Mouse (Mus musculus): ENCODE measurements at regions not wholly inside any gene's neighbourhood (a gene's known extent, or its start where the extent isn't known, plus 50 kb on each side); places are given as distances from the start of the nearest gene placed in this dataset.
A peak's percentile ranks its signal among the peaks of the same experiment; 100 is the strongest.

DNA sequence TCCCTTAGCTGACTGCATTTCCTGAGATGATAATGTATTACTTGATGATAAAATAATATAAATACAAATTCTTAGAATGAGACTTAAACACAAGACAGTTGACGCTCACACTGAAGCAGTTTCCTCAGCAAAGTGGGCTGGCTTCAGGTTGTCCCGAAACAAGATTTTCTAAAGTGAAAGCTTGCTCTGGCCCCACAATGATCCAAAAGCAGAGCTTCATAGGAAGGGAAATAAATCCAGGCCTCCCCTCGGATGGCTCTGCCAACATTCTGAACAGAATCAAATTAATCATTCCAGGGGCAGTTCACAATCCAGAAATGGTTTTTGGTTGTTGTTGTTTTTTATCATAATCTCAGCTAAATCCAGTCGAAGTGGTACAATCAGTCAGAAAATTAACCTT lies 96.0 kb upstream of the Efna5 start:
- no peak for DNase-seq
- no peaks in the 10 kb centered on the region for H3K27me3 ChIP-seq (ENCODE audit: control insufficient read depth, insufficient read depth, low read length)
- peaks cover 12% of the 10 kb centered on the region for H3K4me1 ChIP-seq (ENCODE audit: control insufficient read depth, insufficient read depth, low read length)
- H3K36me3 ChIP-seq (ENCODE audit: control insufficient read depth, insufficient read depth, low read length) = no peaks in the 10 kb centered on the region
- H3K4me2 ChIP-seq (ENCODE audit: low read length) = no peak overlapping the region
- H3K27ac ChIP-seq (replicated peaks; ENCODE audit: low read depth, low read length) = no peak overlapping the region
- no peak for ATAC-seq (ENCODE audit: low FRiP score, low TSS enrichment)
- H3K9ac ChIP-seq (replicated peaks; ENCODE audit: low read length) = no peak overlapping the region
- 74% methylated on average over 4 of the region's 4 CpGs for WGBS
- peaks cover 8% of the 10 kb centered on the region for H3K9me3 ChIP-seq (ENCODE audit: control insufficient read depth, low read length)
- no peak overlapping the region for H3K4me3 ChIP-seq (replicated peaks; ENCODE audit: low read depth, low read length)

DNA sequence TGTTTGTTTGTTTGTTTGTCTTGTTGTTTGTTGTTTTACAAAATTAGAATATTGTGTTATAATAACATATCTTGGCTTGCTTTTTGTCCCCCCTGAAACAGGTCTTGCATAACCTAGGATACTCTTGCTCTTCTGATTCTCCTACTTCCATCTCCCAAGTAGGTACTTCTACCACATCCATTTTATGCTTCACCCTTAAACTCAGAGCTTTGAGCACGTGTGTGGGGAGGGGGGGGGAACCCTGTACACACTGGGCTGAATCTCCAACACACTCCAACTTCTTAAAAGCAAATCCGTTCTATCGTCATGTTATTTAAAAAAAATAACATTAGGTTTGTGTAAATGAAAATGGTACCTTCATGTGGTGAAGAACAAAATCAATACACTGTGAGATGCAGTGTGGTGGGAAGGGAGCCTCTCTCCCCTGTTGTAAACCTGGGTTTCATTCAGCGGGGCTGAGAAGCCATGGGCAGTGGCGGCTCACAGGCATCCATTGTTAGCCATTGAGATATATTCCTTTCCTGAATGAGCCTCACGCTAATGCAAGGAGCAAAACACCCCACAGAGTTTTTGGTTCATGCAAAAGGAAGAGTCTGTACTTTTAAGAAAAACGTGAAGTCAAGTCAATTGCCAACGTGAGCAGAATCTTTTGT lies 93.6 kb upstream of the Efna5 start:
- WGBS = 34% methylated on average over 8 of the region's 8 CpGs
- no peaks in the 10 kb centered on the region for H3K27me3 ChIP-seq (ENCODE audit: control insufficient read depth, insufficient read depth, low read length)
- H3K4me3 ChIP-seq (replicated peaks; ENCODE audit: low read depth, low read length) = no peak overlapping the region
- DNase-seq = peak; percentile 26
- H3K9me3 ChIP-seq (ENCODE audit: control insufficient read depth, low read length) = peaks cover 13% of the 10 kb centered on the region
- H3K36me3 ChIP-seq (ENCODE audit: control insufficient read depth, insufficient read depth, low read length) = no peaks in the 10 kb centered on the region
- no peak overlapping the region for H3K4me2 ChIP-seq (ENCODE audit: low read length)
- no peak for ATAC-seq (ENCODE audit: low FRiP score, low TSS enrichment)
- no peak overlapping the region for H3K9ac ChIP-seq (replicated peaks; ENCODE audit: low read length)
- H3K27ac ChIP-seq (replicated peaks; ENCODE audit: low read depth, low read length) = no peak overlapping the region
- H3K4me1 ChIP-seq (ENCODE audit: control insufficient read depth, insufficient read depth, low read length) = peaks cover 12% of the 10 kb centered on the region

DNA sequence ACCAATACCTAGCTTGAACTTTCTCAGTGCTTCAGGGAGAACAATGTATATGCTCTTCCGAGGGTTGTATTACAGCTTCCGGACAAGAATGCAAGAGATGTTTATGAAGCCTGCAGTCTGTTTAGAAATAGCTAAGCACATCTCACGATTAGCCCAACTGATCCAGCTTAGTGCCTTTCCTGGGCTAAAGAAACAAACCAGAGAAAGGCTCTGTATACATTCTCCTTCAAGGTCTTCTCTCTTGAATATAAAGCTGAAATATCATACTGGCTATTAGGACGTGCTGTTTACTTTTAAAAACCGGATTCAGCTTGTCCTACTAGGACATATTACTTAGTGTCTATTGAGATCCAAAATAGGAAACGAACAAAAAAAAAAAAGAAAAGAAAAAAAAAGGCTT lies 87.9 kb upstream of the Efna5 start:
- ATAC-seq (ENCODE audit: low FRiP score, low TSS enrichment) = no peak
- no peak overlapping the region for H3K27ac ChIP-seq (replicated peaks; ENCODE audit: low read depth, low read length)

DNA sequence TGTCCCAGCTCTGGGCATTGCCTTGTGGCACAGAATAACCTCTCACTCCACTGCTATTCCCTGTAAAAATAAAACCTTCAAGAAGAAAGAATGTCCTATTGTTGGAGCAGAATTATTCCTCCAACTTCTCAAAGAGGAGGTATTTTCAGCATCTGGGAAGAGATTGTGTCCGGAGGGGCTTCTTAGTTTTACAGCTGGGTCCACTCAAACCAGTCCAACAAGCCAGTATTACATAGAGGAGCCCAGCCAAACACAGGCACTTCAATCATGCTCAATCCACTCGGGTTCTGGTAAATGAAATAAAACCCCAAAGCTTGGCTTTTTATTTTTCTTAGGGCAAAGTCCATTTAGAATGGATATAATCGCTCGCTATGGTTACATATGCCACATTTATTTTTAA lies 82.7 kb upstream of the Efna5 start:
- no peak for ATAC-seq (ENCODE audit: low FRiP score, low TSS enrichment)

More for the DNA sequence above, 87.9 kb upstream of the Efna5 start:
- Histone ChIP-seq H3K4me3 (replicated peaks; ENCODE audit: low read depth, low read length) (no peak overlapping the region), H3K27me3 (ENCODE audit: control insufficient read depth, insufficient read depth, low read length) (no peaks in the 10 kb centered on the region), H3K36me3 (ENCODE audit: control insufficient read depth, insufficient read depth, low read length) (no peaks in the 10 kb centered on the region), H3K4me1 (ENCODE audit: control insufficient read depth, insufficient read depth, low read length) (no peaks in the 10 kb centered on the region), H3K9ac (replicated peaks; ENCODE audit: low read length) (no peak overlapping the region), H3K4me2 (ENCODE audit: low read length) (no peak overlapping the region), H3K9me3 (ENCODE audit: control insufficient read depth, low read length) (peaks cover 13% of the 10 kb centered on the region)
- no peak for DNase-seq
- 80% methylated on average over 6 of the region's 6 CpGs for WGBS

DNA sequence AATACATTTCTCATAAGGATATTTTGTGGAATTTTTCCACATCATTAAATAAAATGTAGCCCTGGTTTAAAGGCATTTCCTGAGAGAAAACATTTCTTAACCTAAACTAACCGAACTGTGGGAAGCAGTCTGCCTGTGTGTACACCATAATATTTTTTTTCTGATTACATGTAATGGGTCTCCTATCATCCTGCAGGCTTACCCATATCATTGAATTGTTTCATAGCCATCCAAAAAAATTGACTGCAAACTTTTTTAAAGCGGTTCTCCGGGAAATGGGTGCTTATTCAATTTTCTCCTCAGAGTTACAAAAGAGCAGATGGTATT lies 81.1 kb upstream of the Efna5 start:
- no peaks in the 10 kb centered on the region for H3K27me3 ChIP-seq (ENCODE audit: control insufficient read depth, insufficient read depth, low read length)
- H3K27ac ChIP-seq (replicated peaks; ENCODE audit: low read depth, low read length) = no peak overlapping the region
- no peak overlapping the region for H3K9ac ChIP-seq (replicated peaks; ENCODE audit: low read length)
- whole genome bisulfite sequencing = 97% methylated on average over 3 of the region's 3 CpGs
- no peak overlapping the region for H3K4me2 ChIP-seq (ENCODE audit: low read length)
- no peaks in the 10 kb centered on the region for H3K9me3 ChIP-seq (ENCODE audit: control insufficient read depth, low read length)
- H3K36me3 ChIP-seq (ENCODE audit: control insufficient read depth, insufficient read depth, low read length) = no peaks in the 10 kb centered on the region
- DNase-seq (no peak), ATAC-seq (ENCODE audit: low FRiP score, low TSS enrichment) (no peak)
- H3K4me3 ChIP-seq (replicated peaks; ENCODE audit: low read depth, low read length) = no peak overlapping the region
- H3K4me1 ChIP-seq (ENCODE audit: control insufficient read depth, insufficient read depth, low read length) = no peaks in the 10 kb centered on the region

More for the DNA sequence above, 82.7 kb upstream of the Efna5 start:
- no peak for DNase-seq
- 72% methylated on average over 4 of the region's 4 CpGs for WGBS
- no peak overlapping the region for H3K9ac ChIP-seq (replicated peaks; ENCODE audit: low read length)
- H3K4me1 ChIP-seq (ENCODE audit: control insufficient read depth, insufficient read depth, low read length) = no peaks in the 10 kb centered on the region
- no peak overlapping the region for H3K4me3 ChIP-seq (replicated peaks; ENCODE audit: low read depth, low read length)
- H3K9me3 ChIP-seq (ENCODE audit: control insufficient read depth, low read length) = no peaks in the 10 kb centered on the region
- H3K27me3 ChIP-seq (ENCODE audit: control insufficient read depth, insufficient read depth, low read length) = no peaks in the 10 kb centered on the region
- no peak overlapping the region for H3K27ac ChIP-seq (replicated peaks; ENCODE audit: low read depth, low read length)
- H3K36me3 ChIP-seq (ENCODE audit: control insufficient read depth, insufficient read depth, low read length) = no peaks in the 10 kb centered on the region
- H3K4me2 ChIP-seq (ENCODE audit: low read length) = no peak overlapping the region

DNA sequence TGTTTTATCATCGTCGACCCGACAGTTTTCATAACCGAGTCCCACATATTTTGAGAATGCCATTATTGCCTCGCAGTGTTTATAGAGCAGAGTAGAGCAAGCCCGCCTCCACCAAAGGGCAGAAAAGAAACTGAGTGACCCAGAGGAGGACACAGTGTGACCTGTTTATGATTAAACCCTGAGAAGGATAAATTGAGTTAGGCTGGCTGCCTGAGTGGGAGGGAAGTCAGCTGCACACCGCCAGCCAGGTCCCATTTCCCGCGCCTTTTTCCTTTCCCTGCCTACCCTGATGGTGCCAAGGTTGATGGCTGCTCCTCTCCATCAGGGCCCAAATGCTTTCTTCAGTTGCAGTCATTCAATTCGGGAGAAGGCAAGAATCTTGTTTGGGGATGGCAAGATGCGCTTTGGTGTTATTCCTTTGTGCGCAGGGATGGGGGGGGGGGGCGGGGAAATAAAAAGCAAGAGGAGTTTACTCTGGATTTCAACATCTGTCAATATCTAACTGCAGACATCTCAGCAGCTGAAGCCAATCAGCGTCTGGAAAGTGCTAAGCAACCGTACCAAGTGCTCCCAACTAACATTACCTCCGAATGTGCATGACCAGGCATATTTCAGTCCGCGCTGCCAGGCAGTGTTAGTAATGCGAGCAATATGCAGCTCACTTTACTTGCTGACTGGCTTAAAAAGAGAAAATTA lies 80.6 kb upstream of the Efna5 start:
- Histone ChIP-seq H3K4me2 (ENCODE audit: low read length) (no peak overlapping the region), H3K27me3 (ENCODE audit: control insufficient read depth, insufficient read depth, low read length) (no peaks in the 10 kb centered on the region), H3K4me1 (ENCODE audit: control insufficient read depth, insufficient read depth, low read length) (no peaks in the 10 kb centered on the region), H3K27ac (replicated peaks; ENCODE audit: low read depth, low read length) (no peak overlapping the region), H3K4me3 (replicated peaks; ENCODE audit: low read depth, low read length) (no peak overlapping the region), H3K36me3 (ENCODE audit: control insufficient read depth, insufficient read depth, low read length) (no peaks in the 10 kb centered on the region), H3K9me3 (ENCODE audit: control insufficient read depth, low read length) (no peaks in the 10 kb centered on the region), H3K9ac (replicated peaks; ENCODE audit: low read length) (no peak overlapping the region)
- ATAC-seq (ENCODE audit: low FRiP score, low TSS enrichment) (no peak), DNase-seq (no peak)
- 90% methylated on average over 19 of the region's 19 CpGs for WGBS

DNA sequence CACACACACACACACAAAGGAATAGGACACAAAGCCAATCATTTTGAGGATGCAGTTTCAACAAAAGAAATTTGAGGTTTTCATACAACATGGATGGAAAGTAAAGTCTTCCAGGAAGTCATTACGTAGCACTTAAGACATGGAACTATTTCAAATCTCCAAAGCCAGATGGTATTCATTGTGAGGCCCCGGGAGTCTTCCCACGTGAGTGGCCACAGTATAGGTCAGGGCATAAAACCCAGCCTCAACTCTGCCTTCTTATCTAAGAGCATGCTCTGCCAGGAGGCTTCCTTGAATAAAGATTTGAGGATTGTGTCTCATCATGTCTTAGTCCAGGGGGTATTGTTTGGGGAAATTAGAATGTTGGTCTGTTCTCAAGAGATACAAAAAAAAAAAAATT lies 78.0 kb upstream of the Efna5 start:
- Histone ChIP-seq H3K4me3 (replicated peaks; ENCODE audit: low read depth, low read length) (no peak overlapping the region), H3K27ac (replicated peaks; ENCODE audit: low read depth, low read length) (no peak overlapping the region), H3K4me1 (ENCODE audit: control insufficient read depth, insufficient read depth, low read length) (no peaks in the 10 kb centered on the region), H3K9ac (replicated peaks; ENCODE audit: low read length) (no peak overlapping the region), H3K36me3 (ENCODE audit: control insufficient read depth, insufficient read depth, low read length) (no peaks in the 10 kb centered on the region), H3K27me3 (ENCODE audit: control insufficient read depth, insufficient read depth, low read length) (no peaks in the 10 kb centered on the region), H3K9me3 (ENCODE audit: control insufficient read depth, low read length) (no peaks in the 10 kb centered on the region), H3K4me2 (ENCODE audit: low read length) (no peak overlapping the region)
- WGBS = 50% methylated on average over 3 of the region's 3 CpGs
- ATAC-seq (ENCODE audit: low FRiP score, low TSS enrichment) (no peak), DNase-seq (no peak)

DNA sequence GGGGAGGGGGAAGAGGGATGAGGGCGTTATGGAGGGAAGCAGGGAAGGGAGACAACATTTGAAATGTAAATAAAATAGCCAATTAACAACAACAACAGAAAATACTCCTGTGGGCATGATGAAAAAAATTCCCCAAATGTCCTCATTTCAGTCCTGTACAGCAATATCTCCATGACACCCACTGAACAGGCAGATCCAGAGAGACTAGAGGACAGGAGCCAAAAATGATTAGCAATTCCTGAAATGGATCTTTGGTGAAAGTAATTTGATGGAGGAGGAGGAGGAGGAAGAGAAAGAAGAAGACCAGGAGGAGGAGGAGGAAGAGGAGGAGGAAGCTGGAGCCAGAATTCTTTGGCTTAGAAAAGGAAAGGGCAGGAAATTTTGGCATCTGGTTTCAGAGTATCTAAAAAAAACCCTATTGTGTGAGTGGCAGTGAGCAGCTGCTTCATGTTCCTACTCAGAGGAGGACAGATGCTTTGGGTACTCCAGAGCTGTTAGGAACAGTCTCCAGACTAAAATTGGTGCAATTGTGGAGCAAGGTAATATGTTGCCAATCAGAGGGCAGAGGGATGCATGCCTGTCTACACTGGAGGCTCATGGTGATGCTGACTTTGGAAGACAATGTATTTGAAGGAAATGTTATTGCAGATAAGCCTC lies 66.5 kb upstream of the Efna5 start:
- DNase-seq (no peak), ATAC-seq (ENCODE audit: low FRiP score, low TSS enrichment) (no peak)
- H3K4me3 ChIP-seq (replicated peaks; ENCODE audit: low read depth, low read length) = no peak overlapping the region
- no peaks in the 10 kb centered on the region for H3K9me3 ChIP-seq (ENCODE audit: control insufficient read depth, low read length)
- no peaks in the 10 kb centered on the region for H3K4me1 ChIP-seq (ENCODE audit: control insufficient read depth, insufficient read depth, low read length)
- H3K36me3 ChIP-seq (ENCODE audit: control insufficient read depth, insufficient read depth, low read length) = no peaks in the 10 kb centered on the region
- no peak overlapping the region for H3K27ac ChIP-seq (replicated peaks; ENCODE audit: low read depth, low read length)
- H3K4me2 ChIP-seq (ENCODE audit: low read length) = no peak overlapping the region
- H3K9ac ChIP-seq (replicated peaks; ENCODE audit: low read length) = no peak overlapping the region
- 79% methylated on average over 1 of the region's 1 CpGs for WGBS
- no peaks in the 10 kb centered on the region for H3K27me3 ChIP-seq (ENCODE audit: control insufficient read depth, insufficient read depth, low read length)

Measured in midbrain, embryonic 14.5 days (tissue).